Comparison of ENCODE assay signal across 32 mouse cellular contexts in genomic region chr11:99768410-99768809, GRCm38 (mm10). TPM values are rescaled to one million over a fixed set of nuclear protein-coding genes. Genes with fewer than 3 reads are reported as not detected.
A peak's percentile ranks its signal among the peaks of the same experiment; 100 is the strongest.
DNase-seq lines count a peak whose midpoint lies in the region; ATAC-seq and TF ChIP-seq lines count a peak whose summit lies in the region.
"Had no signal": no experiment of that assay in that cellular context is flagged by ENCODE, and none has a peak within 500 bp of the region (broad histone marks: within the 10 kb centered on the region; RNA-seq: fewer than 3 reads in every experiment).

No protein-coding gene starts in this region.

- in situ Hi-C loops in Patski (cut with MboI; ENCODE audit: low pct_unique_long_range_greater_than_20kb) = loop anchor here (5.0 to 25.0 kb wide), 3 partner anchors 76 to 281 kb away; partner anchors contain the start of genes Gm14190, Krt23, Krtap1-4 and Krtap1-5

- no peak for TF ChIP-seq CTCF in Patski (IDR thresholded peaks at IDR 0.05)

- POLR2A ChIA-PET in Patski (lab: Charles Lee) = no interaction called here

- H3K27me3 ChIP-seq in Patski = no peaks in the 10 kb centered on the region
- H3K27me3 ChIP-seq: embryonic facial prominence, embryonic 13.5 days; embryonic facial prominence, embryonic 15.5 days; forebrain, embryonic 12.5 days had no signal

- CTCF ChIA-PET in Patski (lab: Charles Lee) = no interaction called here

- DNase-seq in 3134 (ENCODE audit: extremely low read depth, insufficient read length, low spot score) (peak; percentile 30), 416B (ENCODE audit: low read depth) (peak; percentile 8), Patski (ENCODE audit: low read depth, low spot score) (peak; percentile 68)
- DNase-seq in Muller cell, postnatal 12 days (ENCODE audit: inconsistent ontology term) = peak; percentile 78
- DNase-seq in spleen, adult 12 weeks (ENCODE audit: low spot score) = no peak
- DNase-seq in kidney, postnatal 4 days = no peak
- DNase-seq in layer of hippocampus, postnatal 25 days (ENCODE audit: extremely low spot score in 1 of 2, low spot score in 1 of 2) = no peak
- DNase-seq: adrenal gland, adult 2 months; adrenal gland, postnatal 10 days; adrenal gland, postnatal 25 days; cerebellum, adult 11 months; cerebellum, adult 18-20 months; cerebellum, adult 8-10 months; cerebellum, adult 9-11 months; cerebellum, postnatal 14 days; cerebellum, postnatal 36 days; embryo, embryonic 11 days had no signal

- peak; percentile 92 for ATAC-seq in Patski
- ATAC-seq: CD4-positive, CD25-positive, alpha-beta regulatory T cell, adult 4 months; forebrain, embryonic 14.5 days; forebrain, embryonic 16.5 days had no signal

RNA-seq across cellular contexts. Expression of gene Gm11595, which starts 4.3 kb away (rescaled TPM):
- not detected for polyA plus RNA-seq in Patski (2021)
- total RNA-seq in layer of hippocampus, postnatal 25 days (2021) = not detected
- total RNA-seq: adrenal gland, adult 2 months; adrenal gland, postnatal 10 days; adrenal gland, postnatal 25 days; adrenal gland, postnatal 4 days; CH12.LX; common myeloid progenitor, adult 5-6 weeks; G1E had no signal
- polyA plus RNA-seq: adrenal gland, adult 2 months; brain, embryonic 14.5 days; CD4-positive, CD25-positive, alpha-beta regulatory T cell, adult 4 months; embryonic facial prominence, embryonic 11.5 days; embryonic facial prominence, embryonic 13.5 days; erythroblast, embryonic 14.5 days; forebrain, embryonic 10.5 days; forebrain, embryonic 12.5 days; forebrain, embryonic 14.5 days; forebrain, embryonic 16.5 days; frontal cortex, adult 2 months; G1E had no signal

RNA-seq across cellular contexts. Expression of gene Krtap4-8, which starts 12.1 kb away (rescaled TPM):
- 0.06 TPM for polyA plus RNA-seq in Patski (2021)
- not detected for total RNA-seq in layer of hippocampus, postnatal 25 days (2021)
- total RNA-seq: adrenal gland, adult 2 months; adrenal gland, postnatal 10 days; adrenal gland, postnatal 25 days; adrenal gland, postnatal 4 days; CH12.LX; common myeloid progenitor, adult 5-6 weeks had no signal
- polyA plus RNA-seq: adrenal gland, adult 2 months; brain, embryonic 14.5 days; CD4-positive, CD25-positive, alpha-beta regulatory T cell, adult 4 months; embryonic facial prominence, embryonic 11.5 days; embryonic facial prominence, embryonic 13.5 days; erythroblast, embryonic 14.5 days; forebrain, embryonic 10.5 days; forebrain, embryonic 12.5 days; forebrain, embryonic 14.5 days; forebrain, embryonic 16.5 days; frontal cortex, adult 2 months; G1E had no signal

RNA-seq across cellular contexts. Expression of gene Krtap4-9, which starts 16.6 kb away (rescaled TPM):
- polyA plus RNA-seq in Patski (2021) = not detected
- total RNA-seq in layer of hippocampus, postnatal 25 days (2021) = not detected
- total RNA-seq: adrenal gland, adult 2 months; adrenal gland, postnatal 10 days; adrenal gland, postnatal 25 days; adrenal gland, postnatal 4 days; CH12.LX; common myeloid progenitor, adult 5-6 weeks; G1E had no signal
- polyA plus RNA-seq: adrenal gland, adult 2 months; brain, embryonic 14.5 days; CD4-positive, CD25-positive, alpha-beta regulatory T cell, adult 4 months; embryonic facial prominence, embryonic 11.5 days; embryonic facial prominence, embryonic 13.5 days; erythroblast, embryonic 14.5 days; forebrain, embryonic 10.5 days; forebrain, embryonic 12.5 days; forebrain, embryonic 14.5 days; forebrain, embryonic 16.5 days; frontal cortex, adult 2 months; G1E had no signal

RNA-seq across cellular contexts. Expression of gene Gm11596, which starts 24.9 kb away (rescaled TPM):
- not detected for polyA plus RNA-seq in Patski (2021)
- not detected for total RNA-seq in layer of hippocampus, postnatal 25 days (2021)
- total RNA-seq: adrenal gland, adult 2 months; adrenal gland, postnatal 10 days; adrenal gland, postnatal 25 days; adrenal gland, postnatal 4 days; CH12.LX; common myeloid progenitor, adult 5-6 weeks; G1E had no signal
- polyA plus RNA-seq: adrenal gland, adult 2 months; brain, embryonic 14.5 days; CD4-positive, CD25-positive, alpha-beta regulatory T cell, adult 4 months; embryonic facial prominence, embryonic 11.5 days; embryonic facial prominence, embryonic 13.5 days; erythroblast, embryonic 14.5 days; forebrain, embryonic 10.5 days; forebrain, embryonic 12.5 days; forebrain, embryonic 14.5 days; forebrain, embryonic 16.5 days; frontal cortex, adult 2 months; G1E had no signal

RNA-seq across cellular contexts. Expression of gene Gm11569, which starts 30.3 kb away (rescaled TPM):
- polyA plus RNA-seq in Patski (2021) = not detected
- total RNA-seq in layer of hippocampus, postnatal 25 days (2021) = not detected
- total RNA-seq: adrenal gland, adult 2 months; adrenal gland, postnatal 10 days; adrenal gland, postnatal 25 days; adrenal gland, postnatal 4 days; CH12.LX; common myeloid progenitor, adult 5-6 weeks; G1E had no signal
- polyA plus RNA-seq: adrenal gland, adult 2 months; brain, embryonic 14.5 days; CD4-positive, CD25-positive, alpha-beta regulatory T cell, adult 4 months; embryonic facial prominence, embryonic 11.5 days; embryonic facial prominence, embryonic 13.5 days; embryonic facial prominence, embryonic 15.5 days; erythroblast, embryonic 14.5 days; forebrain, embryonic 10.5 days; forebrain, embryonic 12.5 days; forebrain, embryonic 14.5 days; forebrain, embryonic 16.5 days; frontal cortex, adult 2 months; G1E had no signal

Comparison
In these comparisons a context has a peak if more than half of its experiments do, and no peak if none do; other contexts are left out.
1. DNase-seq: peak in 3134 (single experiment), 416B (single experiment), Muller cell, postnatal 12 days (single experiment) and Patski (single experiment); none in spleen, adult 12 weeks (single experiment), kidney, postnatal 4 days (0 of 2) and layer of hippocampus, postnatal 25 days (0 of 2).